Mouse (Mus musculus) midbrain, embryonic 15.5 days (tissue): ENCODE measurements around the gene Fam234b. TPM values are rescaled to one million over a fixed set of nuclear protein-coding genes. Genes with fewer than 3 reads are reported as not detected.

Source experiments
- ATAC-seq: fragments of 200-750 bp; cut with Nextera tagmentation; replicated peaks from 2 replicates; pipeline ENCODE4 v1.8.0; 2017; ENCODE audit warnings: moderate TSS enrichment
- H3K27ac ChIP-seq: fragments of 300-500 bp; sonication (generic); 2 replicates; pipeline ENCODE4 v1.5.1; 2015; ENCODE audit warnings: mild to moderate bottlenecking, inconsistent platforms
- H3K27me3 ChIP-seq: fragments of 300-500 bp; sonication (generic); replicated peaks from 2 replicates; pipeline ENCODE4 v1.6.1; 2015; ENCODE audit warnings: inconsistent platforms
- H3K36me3 ChIP-seq: fragments of 300-500 bp; sonication (generic); replicated peaks from 2 replicates; pipeline ENCODE4 v1.6.1; 2015; ENCODE audit warnings: inconsistent platforms
- H3K4me1 ChIP-seq: fragments of 300-500 bp; sonication (generic); 2 replicates; pipeline ENCODE4 v1.6.1; 2015; ENCODE audit warnings: inconsistent platforms
- H3K4me2 ChIP-seq: fragments of 300-500 bp; sonication (generic); 2 replicates; pipeline ENCODE4 v1.6.1; 2015; ENCODE audit warnings: inconsistent platforms, mild to moderate bottlenecking, moderate library complexity
- H3K4me3 ChIP-seq: fragments of 300-500 bp; sonication (generic); 2 replicates; pipeline ENCODE4 v1.5.1; 2015; ENCODE audit warnings: mild to moderate bottlenecking, inconsistent platforms
- H3K9ac ChIP-seq: fragments of 300-500 bp; sonication (generic); 2 replicates; pipeline ENCODE4 v1.6.1; 2015; ENCODE audit warnings: mild to moderate bottlenecking, inconsistent platforms
- H3K9me3 ChIP-seq: fragments of 300-500 bp; sonication (generic); 2 replicates; pipeline ENCODE4 v1.6.1; 2016; ENCODE audit warnings: inconsistent platforms
- WGBS: fragments of 180-500 bp; shearing (Covaris S2); methylation state at CpG from one replicate; pipeline ENCODE4 v1.1.7; 2015; ENCODE audit warnings: mixed read lengths; 5-methylcytosine and 5-hydroxymethylcytosine counted together
- polyA plus RNA-seq: library from polyadenylated mRNA; unstranded; fragments of >200 nt; fragmentation: Nextera tagmentation; extraction: Ambion mirVana; gene quantifications from 2 replicates; pipeline ENCODE4 v1.2.1, GENCODE M21; 2015

Gene Fam234b
- polyA plus RNA-seq, 1 experiment from 2014 or later, result 117 TPM

GRCm38 (mm10) chr6:135279286-135279685, 81.5 kb downstream of the Fam234b start:
- H3K9me3 ChIP-seq, result no peaks in the 10 kb centered on the region
- H3K27ac ChIP-seq, result 0 out of 2 replicates have a peak overlapping the region, but pooled peaks have one; percentile 11
- H3K27me3 ChIP-seq, result no peaks in the 10 kb centered on the region
- H3K4me1 ChIP-seq, result peaks cover 8% of the 10 kb centered on the region; the same call in 1 of the 2 replicates
- no peak overlapping the region for H3K4me2 ChIP-seq
- H3K36me3 ChIP-seq, result no peaks in the 10 kb centered on the region
- H3K4me3 ChIP-seq, result no peak overlapping the region
- 73% methylated on average over 5 of the region's 5 CpGs for WGBS
- no peak for ATAC-seq
- no peak overlapping the region for H3K9ac ChIP-seq

GRCm38 (mm10) chr6:135279856-135280255, 82.1 kb downstream of the Fam234b start:
- Histone ChIP-seq H3K4me2 (no peak overlapping the region), H3K4me1 (peaks cover 8% of the 10 kb centered on the region; the same call in 1 of the 2 replicates), H3K9me3 (no peaks in the 10 kb centered on the region), H3K9ac (no peak overlapping the region), H3K36me3 (no peaks in the 10 kb centered on the region), H3K27me3 (no peaks in the 10 kb centered on the region), H3K4me3 (no peak overlapping the region), H3K27ac (0 out of 2 replicates have a peak overlapping the region, but pooled peaks have one; percentile 11)
- WGBS, result 43% methylated on average over 10 of the region's 10 CpGs
- ATAC-seq, result no peak

GRCm38 (mm10) chr6:135292391-135292790, 94.6 kb downstream of the Fam234b start:
- no peak for ATAC-seq
- Histone ChIP-seq H3K9ac (no peak overlapping the region), H3K4me3 (no peak overlapping the region), H3K27ac (no peak overlapping the region), H3K36me3 (no peaks in the 10 kb centered on the region), H3K9me3 (no peaks in the 10 kb centered on the region), H3K4me2 (no peak overlapping the region), H3K4me1 (no peaks in the 10 kb centered on the region), H3K27me3 (no peaks in the 10 kb centered on the region)
- WGBS, result 74% methylated on average over 4 of the region's 4 CpGs

- Histone ChIP-seq H3K27me3 (no peaks in the 10 kb centered on the region), H3K4me1 (no peaks in the 10 kb centered on the region), H3K36me3 (no peaks in the 10 kb centered on the region), H3K9ac (no peak overlapping the region), H3K27ac (no peak overlapping the region), H3K4me2 (no peak overlapping the region), H3K9me3 (no peaks in the 10 kb centered on the region), H3K4me3 (no peak overlapping the region)
- ATAC-seq, result no peak
- 85% methylated on average over 6 of the region's 6 CpGs for WGBS
These were observed 96.4 kb downstream of the Fam234b start for GRCm38 (mm10) chr6:135294150-135294549.

Other genes with a start within 250 kb of the Fam234b start
- 3.9 and 4.4 TPM in 2 replicates for gene Apold1, start 216.3 kb upstream of the Fam234b start, polyA plus RNA-seq
- 76.2 and 77.9 TPM in 2 replicates for gene Ddx47, start 186.4 kb upstream of the Fam234b start, polyA plus RNA-seq
- 0.40 and 0.65 TPM in 2 replicates for gene Gprc5a, start 132.3 kb upstream of the Fam234b start, polyA plus RNA-seq
- not detected in 2 replicates for gene Gprc5d, start 79.7 kb upstream of the Fam234b start, polyA plus RNA-seq
- gene Hebp1, start within 50 bp of the Fam234b start, polyA plus RNA-seq, result 4.7 and 6.1 TPM in 2 replicates
- 0.19 TPM in 1 of 2 replicates, not detected in the other for gene Gsg1, start 56.4 kb downstream of the Fam234b start, polyA plus RNA-seq
- gene Pbp2, start 112.4 kb downstream of the Fam234b start, polyA plus RNA-seq, result not detected in 2 replicates
- gene Emp1, start 164.6 kb downstream of the Fam234b start, polyA plus RNA-seq, result 7.3 and 7.6 TPM in 2 replicates